In genomic region chr10:122931193-122931832, GRCm38 (mm10) we compare ENCODE assay signal across 8 mouse cellular contexts.
DNase-seq lines count a peak whose midpoint lies in the region; ATAC-seq and TF ChIP-seq lines count a peak whose summit lies in the region.

No protein-coding gene starts in this region.

- H3K9me3 ChIP-seq in forebrain, embryonic 12.5 days, result no peaks in the 10 kb centered on the region
- H3K9me3 ChIP-seq in heart, postnatal 0 days (replicated peaks; ENCODE audit: control insufficient read depth, low read length), result no peaks in the 10 kb centered on the region

- TF ChIP-seq CTCF in heart, postnatal 0 days (IDR thresholded peaks at IDR 0.05; ENCODE audit: low read depth), result no peak

- peak overlapping the region; percentile 86 for H3K27ac ChIP-seq in forebrain, embryonic 12.5 days
- H3K27ac ChIP-seq in heart, postnatal 0 days (ENCODE audit: low read depth), result no peak overlapping the region

- peaks cover 40% of the 10 kb centered on the region for H3K4me1 ChIP-seq in forebrain, embryonic 12.5 days
- H3K4me1 ChIP-seq in heart, postnatal 0 days (ENCODE audit: control insufficient read depth, insufficient read depth), result peaks cover 4% of the 10 kb centered on the region; the same call in 1 of the 2 replicates

- no peak overlapping the region for H3K4me3 ChIP-seq in forebrain, embryonic 12.5 days (replicated peaks)
- no peak overlapping the region for H3K4me3 ChIP-seq in heart, postnatal 0 days (ENCODE audit: low read depth, low read length)

- H3K36me3 ChIP-seq in forebrain, embryonic 12.5 days (replicated peaks), result no peaks in the 10 kb centered on the region
- no peaks in the 10 kb centered on the region for H3K36me3 ChIP-seq in heart, postnatal 0 days (replicated peaks; ENCODE audit: control insufficient read depth, insufficient read depth, low read length)

- 9% methylated on average over 13 of the region's 13 CpGs for WGBS in forebrain, embryonic 12.5 days
- WGBS in heart, postnatal 0 days, result 35% methylated on average over 13 of the region's 13 CpGs

- H3K4me2 ChIP-seq in forebrain, embryonic 12.5 days, result no peak overlapping the region
- H3K4me2 ChIP-seq in heart, postnatal 0 days (ENCODE audit: low read depth, low read length), result 0 out of 2 replicates have a peak overlapping the region, but pooled peaks have one; percentile 12

- peak; percentile 73 for ATAC-seq in forebrain, embryonic 12.5 days (ENCODE audit: low FRiP score)
- ATAC-seq in heart, postnatal 0 days (ENCODE audit: insufficient read depth, low read depth), result no peak

- no peak for TF ChIP-seq EP300 in heart, postnatal 0 days (IDR thresholded peaks at IDR 0.05; ENCODE audit: low read depth)

- no peaks in the 10 kb centered on the region for H3K27me3 ChIP-seq in forebrain, embryonic 12.5 days
- H3K27me3 ChIP-seq in heart, postnatal 0 days (ENCODE audit: control insufficient read depth, insufficient read depth, low read length), result no peaks in the 10 kb centered on the region

- peak; percentile 33 for DNase-seq in ovary, postnatal 14 days (ENCODE audit: low spot score)
- DNase-seq in ovary, postnatal 10 days (ENCODE audit: low spot score), result no peak
- no peak for DNase-seq in heart, postnatal 0 days (ENCODE audit: low spot score)
- DNase-seq in kidney, postnatal 4 days, result peak; percentile 64 to 74
- DNase-seq in lung, postnatal 25 days (ENCODE audit: low spot score), result peak; percentile 31
- DNase-seq in skeletal muscle tissue, adult 2 months (ENCODE audit: low read depth, low spot score), result peak; percentile 50
- DNase-seq in adipocyte (ENCODE audit: low spot score), result no peak

- no peak overlapping the region for H3K9ac ChIP-seq in forebrain, embryonic 12.5 days
- no peak overlapping the region for H3K9ac ChIP-seq in heart, postnatal 0 days (replicated peaks; ENCODE audit: low read depth, low read length)

Comparison
In these comparisons a context has a peak if more than half of its experiments do, and no peak if none do; other contexts are left out.
1. DNase-seq: peak in ovary, postnatal 14 days (single experiment), kidney, postnatal 4 days (2 of 2), lung, postnatal 25 days (single experiment) and skeletal muscle tissue, adult 2 months (single experiment); none in ovary, postnatal 10 days (single experiment), heart, postnatal 0 days (single experiment) and adipocyte (single experiment).